Mouse (Mus musculus): Measurements from ENCODE around the gene Fkbp14. TPM values are rescaled to one million over a fixed set of nuclear protein-coding genes. Genes with fewer than 3 reads are reported as not detected.
A peak's percentile ranks its signal among the peaks of the same experiment; 100 is the strongest.

Fkbp14 gene
- total RNA-seq, 4 experiments from 2014 or later, result 3.8 to 5.3 (median 4.8) TPM

GRCm38 (mm10) chr6:54548314-54549019, 48.6 kb downstream of the Fkbp14 start:
- DNase-seq (ENCODE audit: low spot score in 2 of 2), result no peak

- DNase-seq (ENCODE audit: low spot score in 2 of 2), result no peak
Observed at GRCm38 (mm10) chr6:54543646-54544045, 53.5 kb downstream of the Fkbp14 start.

GRCm38 (mm10) chr6:54542836-54543235, 54.3 kb downstream of the Fkbp14 start:
- no peak for DNase-seq (ENCODE audit: low spot score in 2 of 2)

- no peak for DNase-seq (ENCODE audit: low spot score in 2 of 2)
Observed at GRCm38 (mm10) chr6:54540252-54540887, 56.7 kb downstream of the Fkbp14 start.

- no peak for DNase-seq (ENCODE audit: low spot score in 2 of 2)
Observed at GRCm38 (mm10) chr6:54539396-54539795, 57.7 kb downstream of the Fkbp14 start.

- no peak for DNase-seq (ENCODE audit: low spot score in 2 of 2)
Observed at GRCm38 (mm10) chr6:54538773-54539173, 58.3 kb downstream of the Fkbp14 start.

GRCm38 (mm10) chr6:54537053-54537452, 60.1 kb downstream of the Fkbp14 start:
- no peak for DNase-seq (ENCODE audit: low spot score in 2 of 2)

- DNase-seq (ENCODE audit: low spot score in 2 of 2), result no peak
Observed at GRCm38 (mm10) chr6:54535485-54535884, 61.6 kb downstream of the Fkbp14 start.

GRCm38 (mm10) chr6:54531048-54531481, 66.0 kb downstream of the Fkbp14 start:
- DNase-seq (ENCODE audit: low spot score in 2 of 2), result peak; percentile 22

GRCm38 (mm10) chr6:54530182-54530581, 66.9 kb downstream of the Fkbp14 start:
- no peak for DNase-seq (ENCODE audit: low spot score in 2 of 2)

GRCm38 (mm10) chr6:54528666-54529065, 68.4 kb downstream of the Fkbp14 start:
- DNase-seq (ENCODE audit: low spot score in 2 of 2), result no peak

Other genes starting within 250 kb of the Fkbp14 start
- 10 to 100 TPM; 12.5 to 17.2 (median 13.2) TPM for gene Wipf3, start 167.7 kb downstream of the Fkbp14 start, total RNA-seq (2022)
- 1 to 10 TPM in 2 of 4 experiments, under 1 TPM in 2; 0.80 to 1.7 (median 1.2) TPM for gene Scrn1, start 30.8 kb downstream of the Fkbp14 start, total RNA-seq (2022)
- 1 to 10 TPM; 3.3 to 4.8 (median 3.4) TPM for gene Plekha8, start 2.2 kb downstream of the Fkbp14 start, total RNA-seq (2022)
- 1 to 10 TPM; 4.8 to 6.6 (median 6.1) TPM for gene Mturn, start 84.3 kb upstream of the Fkbp14 start, total RNA-seq (2022)
- gene Znrf2, start 219.6 kb upstream of the Fkbp14 start, total RNA-seq (2022), result 10 to 100 TPM; 13.0 to 18.4 (median 16.1) TPM